In the genomic region with DNA sequence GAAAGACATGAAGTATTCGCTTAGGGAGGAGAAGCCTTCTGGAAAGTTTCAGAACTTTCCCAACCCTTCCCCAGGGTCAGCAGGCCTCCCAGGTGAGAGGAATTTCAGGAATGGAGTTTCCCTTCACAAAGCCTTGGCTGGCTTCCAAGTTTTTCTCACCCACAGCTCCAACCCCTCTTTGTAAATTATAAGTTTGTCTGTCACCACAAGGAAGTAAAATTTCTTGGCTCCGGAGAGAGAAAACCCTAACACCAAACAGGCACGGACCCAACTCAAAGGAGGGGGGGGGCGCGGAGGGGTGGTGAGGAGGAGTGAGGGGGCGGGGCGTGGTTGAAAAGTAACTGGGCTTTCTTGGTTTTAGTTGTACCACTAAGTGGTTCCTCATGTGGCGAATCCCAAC, we compare ENCODE assay signal across 8 mouse cellular contexts. TPM values are rescaled to one million over a fixed set of nuclear protein-coding genes. Genes with fewer than 3 reads are reported as not detected.
DNase-seq lines count a peak whose midpoint lies in the region; ATAC-seq and TF ChIP-seq lines count a peak whose summit lies in the region.

No protein-coding gene starts in this region.

- peaks cover 59% of the 10 kb centered on the region for H3K79me2 ChIP-seq in macrophage (ENCODE audit: inconsistent target)

- H3K4me1 ChIP-seq in embryonic facial prominence, embryonic 12.5 days: no peaks in the 10 kb centered on the region
- peaks cover 8% of the 10 kb centered on the region; the same call in 1 of the 2 replicates for H3K4me1 ChIP-seq in heart, postnatal 0 days (ENCODE audit: control insufficient read depth, insufficient read depth)

- POLR2A ChIA-PET in Patski (lab: Charles Lee): no interaction called here

- ATAC-seq in Patski: peak; percentile 53
- ATAC-seq in embryonic facial prominence, embryonic 12.5 days (ENCODE audit: insufficient number of reproducible peaks, insufficient read depth, low FRiP score, low TSS enrichment): 0 out of 2 replicates have a peak, but pooled peaks have one; percentile 60
- ATAC-seq in heart, postnatal 0 days (ENCODE audit: insufficient read depth, low read depth): no peak

- peak overlapping the region; percentile 88 for H3K4me2 ChIP-seq in embryonic facial prominence, embryonic 12.5 days (replicated peaks)
- H3K4me2 ChIP-seq in heart, postnatal 0 days (ENCODE audit: low read depth, low read length): peak overlapping the region; percentile 97

- no peaks in the 10 kb centered on the region for H3K36me3 ChIP-seq in embryonic facial prominence, embryonic 12.5 days
- no peaks in the 10 kb centered on the region for H3K36me3 ChIP-seq in heart, postnatal 0 days (replicated peaks; ENCODE audit: control insufficient read depth, insufficient read depth, low read length)
- no peaks in the 10 kb centered on the region for H3K36me3 ChIP-seq in macrophage (ENCODE audit: inconsistent target)

- H3K9ac ChIP-seq in embryonic facial prominence, embryonic 12.5 days: no peak overlapping the region; the same call in 1 of the 2 replicates
- H3K9ac ChIP-seq in heart, postnatal 0 days (replicated peaks; ENCODE audit: low read depth, low read length): peak overlapping the region; percentile 59

- peak; percentile 60 for DNase-seq in 3134 (ENCODE audit: extremely low read depth, insufficient read length, low spot score)
- DNase-seq in Patski (ENCODE audit: low read depth, low spot score): peak; percentile 83
- peak; percentile 30 for DNase-seq in heart, postnatal 0 days (ENCODE audit: low spot score)
- DNase-seq in kidney, postnatal 14 days: peak; percentile 85
- peak; percentile 28 for DNase-seq in thymus, postnatal 14 days
- DNase-seq in left cerebral cortex, postnatal 36 days (ENCODE audit: low spot score in 2 of 2): no peak

- in situ Hi-C loops in Patski (cut with MboI; ENCODE audit: low pct_unique_long_range_greater_than_20kb): loop anchor here (5.0 to 10.0 kb wide), 2 partner anchors 150 to 742 kb away; no protein-coding TSS in a partner anchor

- H3K27ac ChIP-seq in embryonic facial prominence, embryonic 12.5 days: no peak overlapping the region
- 0 out of 2 replicates have a peak overlapping the region, but pooled peaks have one; percentile 6 for H3K27ac ChIP-seq in heart, postnatal 0 days (ENCODE audit: low read depth)
- peak overlapping the region; percentile 96 for H3K27ac ChIP-seq in macrophage

- intact Hi-C loops in left cerebral cortex, postnatal 36 days (cut with DNase I): no loop called here

- no peaks in the 10 kb centered on the region for H3K27me3 ChIP-seq in Patski
- no peaks in the 10 kb centered on the region for H3K27me3 ChIP-seq in embryonic facial prominence, embryonic 12.5 days
- no peaks in the 10 kb centered on the region for H3K27me3 ChIP-seq in heart, postnatal 0 days (ENCODE audit: control insufficient read depth, insufficient read depth, low read length)

- TF ChIP-seq EP300 in heart, postnatal 0 days (IDR thresholded peaks at IDR 0.05; ENCODE audit: low read depth): no peak

- TF ChIP-seq CTCF in Patski (IDR thresholded peaks at IDR 0.05): no peak
- no peak for TF ChIP-seq CTCF in heart, postnatal 0 days (IDR thresholded peaks at IDR 0.05; ENCODE audit: low read depth)

- 4% methylated on average over 8 of the region's 8 CpGs for WGBS in embryonic facial prominence, embryonic 12.5 days
- 4% methylated on average over 8 of the region's 8 CpGs for WGBS in heart, postnatal 0 days
- 5% methylated on average over 8 of the region's 8 CpGs for WGBS in macrophage (ENCODE audit: missing documents)

- no peaks in the 10 kb centered on the region for H3K9me3 ChIP-seq in embryonic facial prominence, embryonic 12.5 days
- no peaks in the 10 kb centered on the region for H3K9me3 ChIP-seq in heart, postnatal 0 days (replicated peaks; ENCODE audit: control insufficient read depth, low read length)

- peak overlapping the region; percentile 58 for H3K4me3 ChIP-seq in embryonic facial prominence, embryonic 12.5 days
- peak overlapping the region; percentile 70 for H3K4me3 ChIP-seq in heart, postnatal 0 days (ENCODE audit: low read depth, low read length)
- peak overlapping the region; percentile 83 for H3K4me3 ChIP-seq in macrophage (ENCODE audit: inconsistent target)

- CTCF ChIA-PET in Patski (lab: Charles Lee): interaction anchor here (1.1 to 2.0 kb wide), 2 partner anchors 147 to 159 kb away, joined by 3 to 42 read pairs; no protein-coding TSS in a partner anchor

RNA-seq across cellular contexts. Expression of gene Rab32, which starts 1.0 kb away (rescaled TPM):
- 18.6 TPM for polyA plus RNA-seq in Patski (2021)
- polyA plus RNA-seq in embryonic facial prominence, embryonic 12.5 days (2016; fragmentation: Nextera tagmentation; extraction: Ambion mirVana): 16.4 and 19.4 TPM in 2 replicates
- total RNA-seq in heart, postnatal 0 days (2014; rRNA removed; ENCODE audit: low replicate concordance): 3.9 and 4.6 TPM in 2 replicates
- 4.0 and 5.1 TPM in 2 replicates for polyA plus RNA-seq in heart, postnatal 0 days (2015; fragmentation: Nextera tagmentation; extraction: Ambion mirVana)
- 100 to 1,000 TPM in 3 of 26 experiments, 10 to 100 TPM in 22, 1 to 10 TPM in 1; 9.4 to 108 (median 42.8) TPM for total RNA-seq in macrophage (2018; cell fraction: chromatin; rRNA removed)
- total RNA-seq in macrophage (2018; cell fraction: cytosol; rRNA removed): 100 to 1,000 TPM in 8 of 26 experiments, 10 to 100 TPM in 18; 52.0 to 159 (median 83.0) TPM
- total RNA-seq in macrophage (2018; cell fraction: nucleus; rRNA removed): 100 to 1,000 TPM in 9 of 26 experiments, 10 to 100 TPM in 17; 30.6 to 169 (median 79.1) TPM
- polyA plus RNA-seq in macrophage (2018): 48.0 to 146 TPM (median 60.8 TPM) in 3 replicates
- 1 to 10 TPM; 1.1 to 1.8 TPM for total RNA-seq in left cerebral cortex, postnatal 36 days (2021)

Comparison
In these comparisons a context has a peak if more than half of its experiments do, and no peak if none do; other contexts are left out.
1. DNase-seq: peak in 3134 (single experiment), Patski (single experiment), heart, postnatal 0 days (single experiment), kidney, postnatal 14 days (single experiment) and thymus, postnatal 14 days (single experiment); none in left cerebral cortex, postnatal 36 days (0 of 2).
2. Peak in every context shown above with its lines, with median percentiles within 50 percentile points of each other: H3K4me3 ChIP-seq.